Mouse (Mus musculus) liver, postnatal 0 days (tissue): ENCODE results near the gene Prph. TPM values are rescaled to one million over a fixed set of nuclear protein-coding genes. Genes with fewer than 3 reads are reported as not detected.
A peak's percentile ranks its signal among the peaks of the same experiment; 100 is the strongest.

Experiments
- ATAC-seq: fragments of 200-750 bp; cut with Nextera tagmentation; 2 replicates; pipeline ENCODE4 v1.8.0; 2017; ENCODE audit warnings: mild to moderate bottlenecking, moderate library complexity
- DNase-seq: peaks from one replicate; pipeline ENCODE4 v3.0.0-alpha.2; 2016
- H3K27ac ChIP-seq: fragments of 300-500 bp; sonication (generic); 2 replicates; pipeline ENCODE4 v1.5.1; 2014; ENCODE audit warnings: antibody characterized with exemption, moderate library complexity, mild to moderate bottlenecking, low read depth
- H3K27me3 ChIP-seq: fragments of 300-500 bp; sonication (generic); 2 replicates; pipeline ENCODE4 v1.6.1; 2014; ENCODE audit warnings: low read length, control low read depth, mixed read lengths; ENCODE audit not compliant: insufficient read depth
- H3K36me3 ChIP-seq: fragments of 300-500 bp; sonication (generic); replicated peaks from 2 replicates; pipeline ENCODE4 v1.6.1; 2014; ENCODE audit warnings: mild to moderate bottlenecking, control low read depth, low read length, moderate library complexity, mixed read lengths; ENCODE audit not compliant: insufficient read depth
- H3K4me1 ChIP-seq: fragments of 300-500 bp; sonication (generic); 2 replicates; pipeline ENCODE4 v1.6.1; 2014; ENCODE audit warnings: antibody characterized with exemption, mild to moderate bottlenecking, control low read depth; ENCODE audit not compliant: insufficient read depth
- H3K4me2 ChIP-seq: fragments of 300-500 bp; sonication (generic); 2 replicates; pipeline ENCODE4 v1.6.1; 2014; ENCODE audit warnings: low read depth, mild to moderate bottlenecking, low read length, moderate library complexity, mixed read lengths
- H3K4me3 ChIP-seq: fragments of 300-500 bp; sonication (generic); 2 replicates; pipeline ENCODE4 v1.5.1; 2014; ENCODE audit warnings: low read depth, low read length
- H3K9ac ChIP-seq: fragments of 300-500 bp; sonication (generic); replicated peaks from 2 replicates; pipeline ENCODE4 v1.6.1; 2014; ENCODE audit warnings: mild to moderate bottlenecking, moderate library complexity
- H3K9me3 ChIP-seq: fragments of 300-500 bp; sonication (generic); 2 replicates; pipeline ENCODE4 v1.6.1; 2016; ENCODE audit warnings: mild to moderate bottlenecking, control low read depth, low read length, mixed read lengths
- CTCF ChIP-seq: sonication (generic); IDR thresholded peaks from 2 replicates; pipeline ENCODE4 v1.5.1; 2016; ENCODE audit warnings: antibody characterized with exemption, low read depth
- EP300 ChIP-seq: IDR thresholded peaks from 2 replicates; pipeline ENCODE4 v1.6.1; 2016; ENCODE audit warnings: antibody characterized with exemption, low read depth, mild to moderate bottlenecking
- WGBS: fragments of 180-500 bp; shearing (Covaris S2); extraction: QIAGEN DNeasy Blood & Tissue Kit; methylation state at CpG from one replicate; pipeline ENCODE4 v1.1.7; 2014; ENCODE audit not compliant: insufficient replicate concordance; 5-methylcytosine and 5-hydroxymethylcytosine counted together
- polyA plus RNA-seq: library from polyadenylated mRNA; unstranded; fragments of >200 nt; fragmentation: Nextera tagmentation; extraction: Ambion mirVana; gene quantifications from 2 replicates; pipeline ENCODE4 v1.2.1, GENCODE M21; 2015

The Prph gene
- 0.53 and 0.85 TPM in 2 replicates for polyA plus RNA-seq

- DNase-seq (peak; percentile 17), ATAC-seq (0 out of 2 replicates have a peak, but pooled peaks have one; percentile 2)
- 6% methylated on average over 30 of the region's 30 CpGs for WGBS
- Histone ChIP-seq H3K4me1 (peaks cover 9% of the 10 kb centered on the region), H3K27me3 (peaks cover 69% of the 10 kb centered on the region), H3K9ac (no peak within 1 kb of the TSS), H3K9me3 (no peaks in the 10 kb centered on the region), H3K4me2 (peak within 1 kb of the TSS; percentile 44), H3K4me3 (peak within 1 kb of the TSS; percentile 14), H3K36me3 (no peaks in the 10 kb centered on the region), H3K27ac (no peak within 1 kb of the TSS)
- TF ChIP-seq CTCF (no peak), EP300 (no peak)
Observed at GRCm38 (mm10) chr15:99055040-99055439, at the start of gene Prph. Gene Prph (plus strand): TSS chr15:99055174.

- Histone ChIP-seq H3K36me3 (no peaks in the 10 kb centered on the region), H3K27ac (peak overlapping the region; percentile 51; the same call in 1 of the 2 replicates)
- 17% methylated on average over 6 of the region's 6 CpGs for WGBS
Observed at GRCm38 (mm10) chr15:99008801-99009241, 46.2 kb upstream of the Prph start.

GRCm38 (mm10) chr15:99010896-99011295 is 44.1 kb upstream of the Prph start:
- no peak overlapping the region for H3K4me2 ChIP-seq
- no peaks in the 10 kb centered on the region for H3K36me3 ChIP-seq
- no peak overlapping the region for H3K9ac ChIP-seq
- ATAC-seq: no peak
- H3K4me3 ChIP-seq: no peak overlapping the region
- no peaks in the 10 kb centered on the region for H3K9me3 ChIP-seq
- DNase-seq: no peak
- peaks cover 3% of the 10 kb centered on the region; the same call in 1 of the 2 replicates for H3K4me1 ChIP-seq
- H3K27me3 ChIP-seq: no peaks in the 10 kb centered on the region
- no peak overlapping the region for H3K27ac ChIP-seq
- WGBS: 64% methylated on average over 2 of the region's 2 CpGs
- no peak for TF ChIP-seq EP300
- TF ChIP-seq CTCF: no peak

More at GRCm38 (mm10) chr15:99008801-99009241, 46.2 kb upstream of the Prph start:
- TF ChIP-seq EP300: no peak
- no peak for TF ChIP-seq CTCF
- Histone ChIP-seq H3K4me1 (0 out of 2 replicates have a peak, but pooled peaks cover 3% of the 10 kb centered on the region), H3K9me3 (peaks cover under 1% of the 10 kb centered on the region; the same call in 1 of the 2 replicates), H3K4me2 (no peak overlapping the region), H3K4me3 (no peak overlapping the region), H3K9ac (no peak overlapping the region), H3K27me3 (no peaks in the 10 kb centered on the region)
- peak; percentile 55 for ATAC-seq
- DNase-seq: no peak

- Histone ChIP-seq H3K4me2 (no peak overlapping the region), H3K27me3 (no peaks in the 10 kb centered on the region), H3K27ac (no peak overlapping the region), H3K9me3 (no peaks in the 10 kb centered on the region), H3K36me3 (no peaks in the 10 kb centered on the region), H3K4me3 (no peak overlapping the region), H3K4me1 (peaks cover 3% of the 10 kb centered on the region; the same call in 1 of the 2 replicates), H3K9ac (no peak overlapping the region)
- DNase-seq (no peak), ATAC-seq (no peak)
- TF ChIP-seq EP300: no peak
- no peak for TF ChIP-seq CTCF
- 66% methylated on average over 3 of the region's 3 CpGs for WGBS
Observed at GRCm38 (mm10) chr15:99011946-99012345, 43.0 kb upstream of the Prph start.

- ATAC-seq (0 out of 2 replicates have a peak, but pooled peaks have one; percentile 33), DNase-seq (no peak)
- H3K27ac ChIP-seq: no peak overlapping the region
- no peak overlapping the region for H3K9ac ChIP-seq
- WGBS: 51% methylated on average over 9 of the region's 9 CpGs
- no peaks in the 10 kb centered on the region for H3K27me3 ChIP-seq
- TF ChIP-seq EP300: no peak
- peaks cover 5% of the 10 kb centered on the region; the same call in 1 of the 2 replicates for H3K4me1 ChIP-seq
- H3K4me3 ChIP-seq: no peak overlapping the region
- peak overlapping the region; percentile 40; the same call in 1 of the 2 replicates for H3K4me2 ChIP-seq
- H3K36me3 ChIP-seq: no peaks in the 10 kb centered on the region
- H3K9me3 ChIP-seq: no peaks in the 10 kb centered on the region
Observed at GRCm38 (mm10) chr15:99014496-99015030, 40.4 kb upstream of the Prph start.

- peak; percentile 81 for ATAC-seq
- TF ChIP-seq CTCF (no peak), EP300 (no peak)
- WGBS: 42% methylated on average over 8 of the region's 8 CpGs
Observed at GRCm38 (mm10) chr15:99017355-99017761, 37.6 kb upstream of the Prph start.

More at GRCm38 (mm10) chr15:99017355-99017761, 37.6 kb upstream of the Prph start:
- Histone ChIP-seq H3K27me3 (no peaks in the 10 kb centered on the region), H3K36me3 (no peaks in the 10 kb centered on the region), H3K4me1 (peaks cover 5% of the 10 kb centered on the region; the same call in 1 of the 2 replicates), H3K9ac (no peak overlapping the region), H3K9me3 (no peaks in the 10 kb centered on the region), H3K4me3 (no peak overlapping the region), H3K27ac (peak overlapping the region; percentile 34; the same call in 1 of the 2 replicates), H3K4me2 (peak overlapping the region; percentile 19; the same call in 1 of the 2 replicates)
- no peak for DNase-seq
